Mouse (Mus musculus): Measurements from ENCODE around the gene Usp39. TPM values are rescaled to one million over a fixed set of nuclear protein-coding genes. Genes with fewer than 3 reads are reported as not detected.

Gene Usp39
- polyA plus RNA-seq, 1 experiment: 55.4 TPM

DNA sequence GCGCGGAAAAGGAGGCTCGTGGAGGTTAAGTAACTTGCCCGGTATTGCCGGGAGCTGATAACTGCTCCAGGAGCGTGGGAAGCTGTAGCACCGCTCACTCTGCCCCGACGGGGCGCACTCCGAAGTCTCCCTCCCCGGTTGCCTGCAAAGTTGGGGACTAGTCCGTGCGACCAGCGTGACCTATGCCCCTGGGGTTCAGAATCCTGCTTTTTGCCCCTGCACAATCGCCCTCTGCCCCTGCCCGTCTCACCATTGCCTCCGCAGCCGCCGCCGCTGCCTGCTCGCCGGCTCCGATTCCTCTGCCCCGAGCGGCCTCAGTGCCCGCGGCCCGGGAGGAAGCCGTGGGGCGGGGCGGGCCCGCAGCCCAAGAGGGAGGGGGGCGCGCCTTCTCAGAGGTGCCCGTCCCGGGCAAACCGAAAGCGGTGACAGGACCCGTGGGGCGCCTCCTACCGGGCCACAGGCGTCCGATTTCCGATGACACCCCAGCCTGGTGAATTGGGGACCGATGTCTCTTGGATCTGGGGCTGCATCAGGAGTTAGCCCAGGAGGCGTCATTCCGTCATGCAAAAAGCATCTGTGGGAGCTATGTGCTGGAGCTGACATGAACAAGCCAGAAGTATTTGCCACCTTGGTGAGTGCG, 35.3 kb upstream of the Usp39 start, which contains the start of gene Vamp5:
Gene Vamp5, minus strand, starts transcription at position 338 of the 640 bp plus-strand sequence.
- Histone ChIP-seq H3K4me2 (ENCODE audit: low read depth) (peak within 1 kb of the TSS; percentile 89), H3ac (ENCODE audit: control insufficient read depth, insufficient read length) (peak within 1 kb of the TSS; percentile 20), H3K79me2 (ENCODE audit: control insufficient read depth, insufficient read depth) (peaks cover 29% of the 10 kb centered on the region), H3K36me3 (ENCODE audit: control insufficient read depth, insufficient read depth) (no peaks in the 10 kb centered on the region), H3K27me3 (ENCODE audit: control insufficient read depth, insufficient read depth, insufficient read length) (no peaks in the 10 kb centered on the region), H3K4me3 (peak within 1 kb of the TSS; percentile 70)
- TF ChIP-seq SRF (IDR thresholded peaks at IDR 0.05; ENCODE audit: control insufficient read depth, insufficient read length, low read depth): no peak
- TF ChIP-seq CEBPB (IDR thresholded peaks at IDR 0.05; ENCODE audit: insufficient read depth, poor library complexity, severe bottlenecking): no peak
- no peak for TF ChIP-seq MYOG (IDR thresholded peaks at IDR 0.05; ENCODE audit: control insufficient read depth in 1 of 3, insufficient read depth in 1 of 3, insufficient read length in 2 of 3, low read depth in 2 of 3)
- TF ChIP-seq TCF3 (IDR thresholded peaks at IDR 0.05; ENCODE audit: insufficient read length, low read depth): no peak
- peak; percentile 78 for TF ChIP-seq POLR2A (IDR thresholded peaks at IDR 0.05; ENCODE audit: insufficient read length, low read depth)
- peak; percentile 89 for TF ChIP-seq POLR2AphosphoS2 (IDR thresholded peaks at IDR 0.05; ENCODE audit: insufficient read length, low read depth)
- no peak for TF ChIP-seq MAX (IDR thresholded peaks at IDR 0.05; ENCODE audit: low read depth)
- no peak for TF ChIP-seq TCF12 (IDR thresholded peaks at IDR 0.05; ENCODE audit: insufficient read depth, poor library complexity, severe bottlenecking)
- no peak for TF ChIP-seq MYOD1 (IDR thresholded peaks at IDR 0.05; ENCODE audit: control insufficient read depth in 1 of 3, insufficient read length in 2 of 3, low read depth in 2 of 3)
- TF ChIP-seq E2F4 (IDR thresholded peaks at IDR 0.05; ENCODE audit: insufficient read depth): no peak
- no peak for TF ChIP-seq REST (IDR thresholded peaks at IDR 0.05; ENCODE audit: insufficient read depth, insufficient read length)
- no peak for TF ChIP-seq USF1 (IDR thresholded peaks at IDR 0.05; ENCODE audit: low read depth)

DNA sequence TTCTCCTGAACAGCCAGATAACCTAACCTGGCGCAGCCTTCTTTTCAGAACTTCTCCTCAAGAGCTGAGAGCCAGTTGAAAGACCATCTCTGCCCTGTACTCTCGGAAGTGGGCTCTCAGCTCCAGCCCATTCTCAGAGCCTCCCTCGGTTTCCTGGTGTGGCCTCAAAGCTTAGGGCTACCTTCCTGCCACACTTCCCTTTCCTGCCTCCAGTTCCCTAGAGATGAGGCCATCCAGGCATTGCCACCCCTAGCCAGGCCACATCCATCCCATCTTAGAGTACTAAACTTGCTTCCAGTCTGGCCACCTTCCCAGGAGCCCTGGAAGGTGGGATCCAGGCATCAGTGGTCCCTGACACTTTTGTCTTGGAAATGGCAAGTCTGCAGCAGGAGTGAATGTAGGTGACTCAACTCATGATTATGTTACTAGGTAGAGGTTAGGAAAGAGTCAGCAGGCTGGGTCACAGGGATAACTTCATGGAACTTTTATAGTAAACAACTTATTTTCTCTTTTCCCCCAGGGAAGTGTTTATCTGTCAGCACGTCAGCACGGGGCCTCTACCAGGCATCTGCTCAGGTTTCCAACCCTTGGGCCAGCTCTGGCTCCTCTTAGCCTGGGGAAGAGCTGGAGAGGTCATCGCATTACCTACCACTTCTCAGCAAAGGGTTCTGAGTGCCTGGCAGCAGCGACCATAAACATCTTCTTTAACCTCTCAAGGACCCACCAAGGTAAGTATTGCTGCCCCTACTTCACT, 34.6 kb upstream of the Usp39 start:
- TF ChIP-seq POLR2AphosphoS2 (IDR thresholded peaks at IDR 0.05; ENCODE audit: insufficient read length, low read depth) (no peak), USF1 (IDR thresholded peaks at IDR 0.05; ENCODE audit: low read depth) (no peak), MAX (IDR thresholded peaks at IDR 0.05; ENCODE audit: low read depth) (no peak)
- Histone ChIP-seq H3ac (ENCODE audit: control insufficient read depth, insufficient read length) (peak overlapping the region; percentile 20), H3K27me3 (ENCODE audit: control insufficient read depth, insufficient read depth, insufficient read length) (no peaks in the 10 kb centered on the region), H3K4me3 (peak overlapping the region; percentile 70), H3K4me2 (ENCODE audit: low read depth) (peak overlapping the region; percentile 89), H3K79me2 (ENCODE audit: control insufficient read depth, insufficient read depth) (peaks cover 32% of the 10 kb centered on the region), H3K36me3 (ENCODE audit: control insufficient read depth, insufficient read depth) (no peaks in the 10 kb centered on the region)

DNA sequence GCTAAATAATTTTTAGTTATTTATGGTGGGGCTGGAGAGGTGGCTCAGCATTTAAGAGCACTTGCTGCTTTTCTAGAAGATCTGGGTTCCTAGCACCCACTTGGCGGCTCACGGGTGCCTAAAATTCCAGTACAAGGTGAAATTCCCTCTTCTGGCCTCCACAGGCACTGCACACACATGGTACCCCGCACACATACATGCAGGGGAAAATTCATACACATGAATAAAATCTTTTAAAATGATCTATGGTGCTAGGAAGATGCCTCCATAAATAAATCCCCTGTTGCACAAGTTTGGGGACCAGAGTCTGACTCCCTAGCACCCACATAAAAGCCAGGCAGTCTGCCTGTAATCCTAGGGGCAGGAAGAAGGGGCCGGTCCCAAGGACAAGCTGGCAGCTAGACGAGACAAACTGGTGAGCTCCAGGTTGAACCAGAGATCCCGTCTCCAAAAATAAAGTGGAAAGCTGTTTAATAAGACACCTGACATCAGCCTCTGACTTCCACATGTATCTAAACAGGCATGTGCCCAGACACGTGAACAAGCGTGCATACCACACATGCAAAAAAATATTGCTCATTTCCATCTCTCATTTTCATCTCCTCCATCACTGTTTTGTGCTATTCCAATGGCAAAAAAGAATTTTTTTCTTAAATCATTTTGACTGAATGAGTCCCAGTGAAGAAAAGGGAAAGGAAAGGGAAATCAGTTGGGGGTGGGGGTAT, 33.7 kb upstream of the Usp39 start:
- Histone ChIP-seq H3ac (ENCODE audit: control insufficient read depth, insufficient read length) (no peak overlapping the region), H3K36me3 (ENCODE audit: control insufficient read depth, insufficient read depth) (no peaks in the 10 kb centered on the region), H3K4me3 (peak overlapping the region; percentile 70), H3K79me2 (ENCODE audit: control insufficient read depth, insufficient read depth) (peaks cover 33% of the 10 kb centered on the region), H3K4me2 (ENCODE audit: low read depth) (peak overlapping the region; percentile 89), H3K27me3 (ENCODE audit: control insufficient read depth, insufficient read depth, insufficient read length) (no peaks in the 10 kb centered on the region)
- TF ChIP-seq POLR2A (IDR thresholded peaks at IDR 0.05; ENCODE audit: insufficient read length, low read depth) (no peak), MYOG (IDR thresholded peaks at IDR 0.05; ENCODE audit: control insufficient read depth in 1 of 3, insufficient read depth in 1 of 3, insufficient read length in 2 of 3, low read depth in 2 of 3) (no peak), TCF12 (IDR thresholded peaks at IDR 0.05; ENCODE audit: insufficient read depth, poor library complexity, severe bottlenecking) (no peak), USF1 (IDR thresholded peaks at IDR 0.05; ENCODE audit: low read depth) (no peak), E2F4 (IDR thresholded peaks at IDR 0.05; ENCODE audit: insufficient read depth) (no peak), MYOD1 (IDR thresholded peaks at IDR 0.05; ENCODE audit: control insufficient read depth in 1 of 3, insufficient read length in 2 of 3, low read depth in 2 of 3) (no peak), SRF (IDR thresholded peaks at IDR 0.05; ENCODE audit: control insufficient read depth, insufficient read length, low read depth) (no peak)

DNA sequence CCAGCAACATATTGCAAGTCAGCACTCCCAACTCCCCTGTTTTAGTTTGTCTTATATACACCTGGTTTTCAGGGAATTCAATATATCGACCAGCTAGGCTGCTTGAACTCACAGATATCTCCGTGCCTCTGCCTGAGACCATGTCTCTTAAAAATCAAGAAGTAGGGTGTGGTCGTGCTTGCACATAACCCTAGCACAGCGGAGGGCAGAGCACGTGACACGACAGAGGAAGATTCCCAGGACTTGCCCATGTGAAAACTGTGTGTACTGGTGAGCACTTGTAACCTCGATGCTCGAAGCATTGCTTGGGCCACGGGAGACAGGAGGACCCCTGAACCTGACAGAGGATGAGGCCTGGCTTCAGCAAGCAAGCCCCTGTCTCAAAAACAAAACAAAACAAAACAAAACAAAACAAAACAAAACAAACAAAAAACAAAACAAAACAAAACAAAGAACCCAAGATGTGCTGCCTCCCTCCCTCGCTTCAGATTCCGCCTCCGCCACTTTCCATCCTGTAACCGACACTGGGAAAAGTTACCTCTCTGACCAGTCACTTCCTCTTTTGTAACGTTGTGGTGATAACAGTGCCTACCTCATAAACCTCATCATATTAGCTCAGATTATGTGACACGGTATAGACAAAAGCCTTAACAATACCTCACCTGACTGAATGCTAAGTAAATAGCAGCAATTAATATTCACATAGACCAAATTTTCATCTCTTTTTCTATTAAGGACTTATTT, 30.0 kb upstream of the Usp39 start:
- TF ChIP-seq MAX (IDR thresholded peaks at IDR 0.05; ENCODE audit: low read depth): no peak
- no peak for TF ChIP-seq POLR2AphosphoS2 (IDR thresholded peaks at IDR 0.05; ENCODE audit: insufficient read length, low read depth)
- no peak for TF ChIP-seq USF1 (IDR thresholded peaks at IDR 0.05; ENCODE audit: low read depth)
- no peak for TF ChIP-seq TCF3 (IDR thresholded peaks at IDR 0.05; ENCODE audit: insufficient read length, low read depth)
- no peaks in the 10 kb centered on the region for H3K27me3 ChIP-seq (ENCODE audit: control insufficient read depth, insufficient read depth, insufficient read length)
- H3K4me2 ChIP-seq (ENCODE audit: low read depth): no peak overlapping the region
- peaks cover 32% of the 10 kb centered on the region for H3K79me2 ChIP-seq (ENCODE audit: control insufficient read depth, insufficient read depth)
- H3K36me3 ChIP-seq (ENCODE audit: control insufficient read depth, insufficient read depth): peaks cover 5% of the 10 kb centered on the region
- H3K4me3 ChIP-seq: no peak overlapping the region
- H3ac ChIP-seq (ENCODE audit: control insufficient read depth, insufficient read length): no peak overlapping the region
